Mouse (Mus musculus): ENCODE data around the gene Btbd19.

Gene Btbd19

DNA sequence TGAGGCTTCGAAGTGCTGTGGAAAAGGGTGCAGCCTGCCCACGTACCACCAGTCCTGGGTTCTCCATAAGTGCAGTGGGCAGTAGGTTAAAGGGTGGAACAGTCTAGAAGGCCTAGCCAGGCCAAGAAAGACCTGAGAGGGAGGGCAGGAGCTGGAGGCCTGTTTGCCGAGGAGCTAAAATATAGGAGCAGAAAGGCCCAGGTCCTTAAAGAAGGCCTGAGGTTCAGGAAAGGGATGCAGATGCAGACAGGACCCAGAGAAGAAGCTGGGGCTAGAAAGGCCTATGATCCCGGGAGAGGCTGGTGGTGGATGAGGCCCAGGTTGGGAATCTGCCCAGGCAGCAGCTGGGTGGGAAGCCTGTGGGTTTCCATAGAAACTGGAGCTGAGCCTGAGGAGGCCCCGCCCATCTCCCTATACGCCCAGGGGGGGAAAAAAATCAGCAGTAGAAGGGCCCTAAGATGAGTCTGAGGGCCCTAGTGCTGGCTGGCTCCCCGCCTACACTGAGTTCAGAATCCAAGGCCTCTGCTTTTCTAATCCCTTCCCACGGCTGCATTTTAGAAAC is at the start of gene Btbd19:
Btbd19 (minus strand) TSS at position 378 of the 562 bp plus-strand sequence.
- TF ChIP-seq GATA4 (IDR thresholded peaks at IDR 0.05; ENCODE audit: insufficient replicate concordance, low read length): no peak

DNA sequence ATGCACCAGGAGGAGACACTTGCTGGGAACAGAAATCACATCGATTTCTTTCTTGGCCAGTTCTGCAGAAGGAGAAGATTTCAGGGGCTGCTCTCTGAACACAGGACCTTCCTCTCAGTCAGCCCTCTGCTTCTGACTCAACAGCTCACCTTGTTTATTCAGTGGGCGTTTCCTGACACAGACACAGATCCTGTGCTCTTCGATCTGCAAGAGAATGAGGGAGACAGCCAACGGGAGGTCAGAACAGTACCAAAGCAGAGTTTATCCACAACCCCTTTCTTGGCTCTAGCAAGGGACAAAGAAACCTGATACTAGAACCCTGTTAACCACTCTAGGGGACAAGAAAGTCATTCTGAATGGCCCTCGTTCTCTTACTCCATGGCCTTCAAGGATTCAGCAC is 44.4 kb upstream of the Btbd19 start:
- no peak for TF ChIP-seq GATA4 (IDR thresholded peaks at IDR 0.05; ENCODE audit: insufficient replicate concordance, low read length)

DNA sequence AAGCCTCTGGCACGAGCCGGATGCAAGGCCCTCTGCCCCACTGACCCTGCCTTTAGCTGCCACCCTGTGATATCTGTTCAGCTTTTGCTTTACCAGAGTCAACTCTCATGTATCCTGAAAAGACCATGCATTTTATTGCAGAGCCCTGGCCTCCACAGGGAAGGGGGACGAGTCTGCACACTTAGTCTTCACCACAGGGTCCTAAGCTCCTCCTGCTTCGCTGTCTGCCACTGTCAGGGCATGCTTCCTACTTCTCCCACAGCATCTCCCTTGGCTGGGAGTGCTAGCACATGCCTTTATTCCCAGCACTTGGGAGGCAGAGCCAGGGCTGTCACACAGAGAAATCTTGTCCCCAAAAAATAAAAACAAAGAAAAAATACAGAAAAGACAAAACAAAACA is 35.7 kb upstream of the Btbd19 start:
- no peak for TF ChIP-seq GATA4 (IDR thresholded peaks at IDR 0.05; ENCODE audit: insufficient replicate concordance, low read length)

DNA sequence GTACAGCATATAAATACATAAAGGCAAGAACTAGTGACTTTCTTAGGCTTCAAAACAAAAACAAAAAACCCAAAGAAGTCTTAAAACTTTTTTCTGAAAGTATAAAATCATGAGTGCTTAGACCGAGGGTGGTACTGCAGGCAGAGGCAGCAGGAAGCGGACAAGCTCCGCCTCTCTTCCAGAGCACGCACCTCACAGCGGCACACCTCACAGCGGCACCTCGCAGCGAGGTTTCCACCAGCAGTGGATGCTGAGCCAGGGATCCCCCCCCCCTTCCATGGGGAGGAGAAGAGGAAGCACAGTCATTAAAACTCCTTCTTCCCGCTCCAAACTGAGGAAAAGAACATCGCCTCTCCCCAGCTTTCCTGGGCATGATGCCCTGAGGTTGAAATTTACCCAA is 34.1 kb upstream of the Btbd19 start:
- no peak for TF ChIP-seq GATA4 (IDR thresholded peaks at IDR 0.05; ENCODE audit: insufficient replicate concordance, low read length)

DNA sequence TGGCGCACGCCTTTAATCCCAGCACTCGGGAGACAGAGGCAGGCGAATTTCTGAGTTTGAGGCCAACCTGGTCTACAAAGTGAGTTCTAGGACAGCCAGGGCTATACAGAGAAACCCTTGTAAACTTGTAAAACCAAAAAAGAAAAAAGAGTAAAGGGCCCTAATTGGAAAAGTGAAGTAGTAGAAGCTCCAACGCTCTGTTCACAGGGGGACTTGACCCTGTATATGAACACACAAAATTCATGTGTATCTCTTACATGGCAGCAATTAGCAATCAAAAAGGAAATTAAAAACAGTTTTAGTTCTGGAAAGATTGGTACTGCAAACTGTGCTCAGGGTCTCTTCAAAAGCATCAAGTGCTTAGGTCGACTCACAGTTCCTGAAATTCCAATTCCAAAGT is 30.8 kb upstream of the Btbd19 start:
- no peak for TF ChIP-seq GATA4 (IDR thresholded peaks at IDR 0.05; ENCODE audit: insufficient replicate concordance, low read length)

DNA sequence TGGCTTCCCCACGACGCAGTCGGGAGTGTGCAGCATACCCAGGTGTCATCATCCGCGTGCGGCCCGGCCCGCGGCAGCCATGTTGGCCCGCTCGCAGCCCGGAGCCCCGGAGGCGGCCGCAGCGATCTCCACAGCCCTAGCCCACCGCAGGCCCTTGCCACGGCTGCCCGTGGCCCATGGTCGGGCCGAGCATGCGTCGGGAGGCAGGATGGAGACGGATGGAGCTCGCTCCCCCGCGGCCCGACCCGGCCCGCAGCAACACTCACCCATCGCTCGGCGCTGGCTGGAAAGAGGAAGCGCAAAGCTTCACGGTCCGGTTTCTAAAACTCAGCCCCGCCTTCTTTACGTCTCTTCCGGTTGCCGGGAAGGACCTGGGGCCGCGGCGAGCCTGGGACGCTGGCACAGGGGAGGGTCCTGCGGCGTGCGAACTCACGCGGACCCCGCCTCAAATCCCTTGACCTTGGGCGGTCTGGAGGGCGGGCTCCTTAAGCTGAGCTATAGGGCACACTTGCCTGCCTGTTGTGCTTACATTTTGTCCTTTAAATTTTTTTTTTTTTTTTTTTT is 30.3 kb upstream of the Btbd19 start, which contains the start of gene Rps8:
Rps8 (minus strand) TSS at position 452 of the 564 bp plus-strand sequence.
- no peak for TF ChIP-seq GATA4 (IDR thresholded peaks at IDR 0.05; ENCODE audit: insufficient replicate concordance, low read length)

DNA sequence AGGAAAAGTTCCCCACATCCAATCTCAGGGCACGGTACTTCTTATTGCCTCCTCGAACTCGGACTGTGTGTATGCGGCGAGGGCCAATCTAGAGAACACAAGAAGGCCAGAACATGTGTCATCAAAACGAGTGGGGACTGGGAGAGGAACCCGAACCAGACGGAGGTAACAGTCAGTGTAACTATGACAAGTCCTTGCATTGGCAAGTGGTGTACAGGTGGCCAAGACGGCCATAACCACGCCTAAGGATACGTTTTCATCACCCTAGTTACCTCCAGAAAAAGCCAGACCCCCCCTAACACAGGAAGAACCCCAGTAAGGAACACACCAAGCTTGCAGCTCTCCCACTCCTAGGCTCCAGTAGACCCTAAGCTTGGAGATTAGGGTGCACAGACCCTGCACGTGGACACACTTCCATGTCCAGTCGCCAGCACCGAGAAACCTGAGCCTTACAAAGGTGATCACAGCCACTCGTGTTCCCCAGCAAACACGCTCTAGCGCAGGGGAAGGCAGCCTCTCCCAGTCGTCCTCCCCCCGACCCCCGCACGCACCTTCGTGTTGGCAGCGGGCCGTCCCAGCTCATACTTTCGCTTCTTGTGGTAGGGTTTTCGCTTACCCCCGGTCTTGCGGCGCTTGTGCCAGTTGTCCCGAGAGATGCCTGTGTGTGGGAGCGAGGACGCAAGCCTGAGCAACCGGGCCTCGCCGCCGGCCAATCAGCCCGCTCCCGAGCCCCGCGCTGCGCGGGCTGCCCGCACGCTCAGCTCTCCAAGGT is 29.7 kb upstream of the Btbd19 start:
- TF ChIP-seq GATA4 (IDR thresholded peaks at IDR 0.05; ENCODE audit: insufficient replicate concordance, low read length): no peak

DNA sequence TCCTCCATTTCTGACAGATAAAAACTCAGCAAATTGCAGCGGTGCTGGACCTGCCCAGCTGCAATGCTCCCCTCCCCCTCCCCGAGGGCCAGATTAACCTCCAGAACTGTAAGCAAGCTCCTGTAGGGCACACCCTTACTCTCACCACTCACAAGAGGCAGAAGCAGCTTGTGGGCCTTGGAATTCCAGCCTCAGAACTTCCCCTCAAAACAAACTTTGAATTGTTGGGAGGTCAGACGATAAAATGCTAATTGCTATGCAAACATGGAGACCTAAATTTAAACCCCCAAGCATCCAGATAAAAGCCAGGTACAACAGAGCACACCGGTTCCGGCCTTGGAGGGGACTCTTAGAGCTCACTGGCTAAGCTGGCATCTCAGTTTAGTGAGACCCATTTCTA is 27.2 kb upstream of the Btbd19 start:
- TF ChIP-seq GATA4 (IDR thresholded peaks at IDR 0.05; ENCODE audit: insufficient replicate concordance, low read length): no peak

DNA sequence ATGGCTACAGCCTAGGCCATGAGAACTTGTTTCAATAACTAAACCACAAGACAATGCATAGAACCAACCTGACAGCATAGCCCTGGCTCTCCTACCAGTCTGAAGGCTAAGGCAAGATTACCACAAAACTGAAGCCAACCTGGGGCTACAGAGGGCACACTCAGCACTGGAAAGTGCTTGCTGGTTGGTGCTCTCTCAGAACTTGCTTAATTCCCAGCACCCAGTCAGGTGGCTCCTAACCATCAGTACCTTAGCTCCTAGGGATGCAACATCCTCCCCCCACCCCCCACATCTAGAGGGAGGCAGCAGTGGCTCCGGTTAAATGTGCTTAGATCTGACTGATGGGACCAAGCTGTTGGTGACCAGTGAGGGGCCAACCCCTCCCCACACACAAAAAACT is 25.9 kb upstream of the Btbd19 start:
- no peak for TF ChIP-seq GATA4 (IDR thresholded peaks at IDR 0.05; ENCODE audit: insufficient replicate concordance, low read length)

DNA sequence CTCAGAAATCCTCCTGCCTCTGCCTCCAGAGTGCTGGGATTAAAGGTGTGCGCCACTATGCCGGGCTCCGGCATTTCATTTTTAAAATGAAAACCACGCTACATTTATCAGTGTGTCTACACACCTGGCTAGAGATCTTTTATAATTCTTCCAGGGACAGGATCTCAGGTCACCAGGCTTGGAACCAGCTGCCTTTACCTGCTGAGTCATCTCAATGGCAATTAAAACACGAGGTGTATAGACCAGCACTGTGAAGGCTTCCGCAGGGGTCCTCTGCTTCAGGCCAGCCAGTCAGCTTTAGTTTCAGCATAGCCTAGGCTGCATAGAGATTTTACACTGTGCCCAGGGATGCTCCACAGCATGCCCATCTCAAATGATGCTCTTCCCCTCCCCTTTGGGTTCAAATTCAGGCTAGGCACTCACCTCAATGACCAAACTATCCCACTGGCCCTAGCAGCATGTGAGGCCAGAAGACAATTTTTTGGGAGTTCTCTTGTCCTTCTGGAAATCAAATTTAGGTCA is 24.7 kb upstream of the Btbd19 start:
- no peak for TF ChIP-seq GATA4 (IDR thresholded peaks at IDR 0.05; ENCODE audit: insufficient replicate concordance, low read length)

DNA sequence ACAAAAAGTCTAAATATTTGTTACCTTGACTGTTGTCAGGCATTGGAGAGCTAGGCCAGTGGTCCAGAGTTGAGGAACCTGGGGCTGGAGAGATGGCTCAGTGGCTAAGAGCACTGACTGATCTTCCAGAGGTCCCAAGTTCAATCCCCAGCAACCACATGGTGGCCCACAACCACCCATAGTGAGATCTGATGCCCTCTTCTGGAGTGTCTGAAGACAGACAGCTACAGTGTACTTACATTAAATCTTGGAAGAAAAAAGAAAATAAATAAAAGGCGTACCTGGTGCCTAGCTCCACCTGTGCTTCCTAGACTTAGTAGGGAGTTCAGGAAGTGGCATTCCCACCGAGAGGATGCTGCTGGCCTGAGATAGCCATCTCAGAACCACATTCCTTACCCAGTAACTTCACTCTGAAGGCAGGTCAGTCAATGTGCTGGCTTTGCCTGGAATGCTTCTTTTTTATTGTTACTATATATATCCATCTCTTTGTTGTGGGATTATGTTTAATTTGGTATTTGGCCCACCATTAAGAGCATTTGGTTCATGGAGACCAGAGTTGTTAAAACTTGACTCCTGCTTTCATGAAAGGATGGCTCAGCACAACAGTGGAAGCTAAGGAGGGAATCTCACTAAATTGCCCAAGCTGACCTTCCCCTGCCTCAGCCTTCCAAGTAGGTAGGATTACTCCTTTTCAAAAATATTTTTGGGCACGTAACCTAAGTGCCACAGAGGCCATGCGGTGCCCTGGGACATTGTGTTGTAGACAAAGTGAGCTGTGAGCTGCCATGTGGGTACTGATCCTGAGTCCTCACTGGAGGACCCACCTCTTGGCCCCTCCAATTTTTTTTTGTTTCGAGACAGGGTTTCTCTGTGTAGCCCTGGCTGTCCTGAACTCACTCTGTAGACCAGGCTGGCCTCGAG is 24.0 kb upstream of the Btbd19 start:
- no peak for TF ChIP-seq GATA4 (IDR thresholded peaks at IDR 0.05; ENCODE audit: insufficient replicate concordance, low read length)

DNA sequence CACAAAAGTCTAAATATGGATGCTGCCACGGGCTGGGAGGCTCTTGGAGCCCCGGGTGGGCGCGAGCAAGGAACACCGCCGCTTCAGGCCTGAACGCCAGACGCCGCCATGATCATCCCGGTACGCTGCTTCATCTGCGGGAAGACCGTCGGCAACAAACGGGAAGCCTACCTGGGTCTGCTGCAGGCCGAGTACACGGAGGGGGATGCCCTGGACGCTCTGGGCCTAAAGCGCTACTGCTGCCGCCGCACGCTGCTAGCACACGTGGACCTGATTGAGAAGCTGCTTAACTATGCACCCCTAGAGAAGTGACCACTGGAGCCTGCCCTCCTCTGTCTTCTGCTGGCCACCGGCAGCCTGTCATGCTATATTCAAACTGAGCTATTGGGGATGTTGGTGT is 23.3 kb upstream of the Btbd19 start:
- no peak for TF ChIP-seq GATA4 (IDR thresholded peaks at IDR 0.05; ENCODE audit: insufficient replicate concordance, low read length)

DNA sequence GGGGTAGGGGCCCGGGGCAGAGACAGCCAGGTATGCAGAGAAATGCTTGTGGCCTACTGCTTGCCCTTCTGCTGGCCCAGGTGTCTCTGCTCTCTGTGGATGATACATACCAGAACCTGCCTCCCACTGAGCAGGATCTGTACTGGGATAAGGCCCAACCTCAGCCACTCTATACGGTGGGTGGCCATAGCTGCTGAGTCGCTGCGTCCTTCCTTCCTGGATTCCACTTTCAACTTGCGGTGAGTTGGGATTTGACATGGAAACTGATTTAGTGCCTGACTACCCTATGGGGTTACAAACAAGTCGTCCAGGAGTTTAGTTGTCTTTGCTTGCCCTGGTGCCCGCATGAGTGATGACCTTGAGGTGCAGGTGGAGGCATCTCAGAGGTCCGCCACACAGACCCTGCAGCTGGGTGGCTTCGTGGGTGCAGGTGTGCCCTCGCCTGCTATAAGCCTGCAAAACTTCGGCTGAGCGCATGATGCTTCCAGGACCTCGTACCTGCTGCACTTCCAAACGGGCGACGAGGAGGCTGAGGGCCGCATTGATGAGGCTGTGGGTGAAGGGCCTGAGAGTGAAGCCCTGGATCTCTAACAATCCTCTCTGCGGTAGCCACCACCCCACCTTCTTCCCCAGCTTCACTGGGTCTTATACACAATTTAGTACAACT is 22.7 kb upstream of the Btbd19 start:
- no peak for TF ChIP-seq GATA4 (IDR thresholded peaks at IDR 0.05; ENCODE audit: insufficient replicate concordance, low read length)

DNA sequence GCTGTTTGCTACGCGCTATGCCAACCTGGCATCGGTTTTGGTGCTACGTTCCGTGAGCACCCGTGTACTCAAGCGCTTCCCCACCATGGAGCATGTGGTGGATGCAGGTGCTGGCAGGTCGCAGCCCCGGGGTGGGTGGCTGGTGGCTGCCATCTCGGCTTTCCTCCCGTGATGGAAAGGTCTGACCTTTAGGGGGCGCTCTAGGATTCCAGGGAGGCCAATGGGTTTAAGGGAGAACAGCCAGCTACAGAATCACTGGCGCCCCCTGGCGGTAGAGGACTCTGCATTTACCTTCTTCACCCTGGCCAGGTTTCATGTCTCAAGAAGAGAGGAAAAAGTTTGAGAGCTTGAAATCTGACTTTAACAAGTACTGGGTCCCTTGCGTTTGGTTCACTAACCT is 20.7 kb upstream of the Btbd19 start:
- no peak for TF ChIP-seq GATA4 (IDR thresholded peaks at IDR 0.05; ENCODE audit: insufficient replicate concordance, low read length)

DNA sequence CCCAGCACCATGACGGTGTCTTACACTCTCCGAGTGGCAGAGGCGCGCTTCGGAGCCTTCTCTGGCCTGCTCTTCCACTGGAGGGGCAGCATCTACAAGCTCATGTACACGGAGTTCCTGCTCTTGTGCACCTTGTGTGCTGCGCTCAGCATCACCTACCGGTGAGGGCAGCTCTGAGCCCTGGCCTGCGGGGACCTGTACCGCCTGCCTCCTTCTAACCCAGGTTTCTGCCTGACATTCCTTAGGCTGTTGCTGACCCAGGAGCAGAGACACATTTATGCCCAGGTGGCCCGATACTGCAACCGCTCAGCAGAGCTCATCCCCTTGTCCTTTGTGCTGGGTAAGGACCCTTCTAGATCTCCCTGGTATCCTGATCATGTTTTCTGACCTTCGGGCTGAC is 19.7 kb upstream of the Btbd19 start:
- no peak for TF ChIP-seq GATA4 (IDR thresholded peaks at IDR 0.05; ENCODE audit: insufficient replicate concordance, low read length)
